Mouse (Mus musculus) hindbrain, embryonic 13.5 days (tissue): ENCODE data around the gene Klrb1c. TPM values are rescaled to one million over a fixed set of nuclear protein-coding genes. Genes with fewer than 3 reads are reported as not detected.

Experiments
- ATAC-seq: fragments of 200-750 bp; cut with Nextera tagmentation; 2 replicates; pipeline ENCODE4 v1.8.0; 2017; ENCODE audit warnings: moderate TSS enrichment; ENCODE audit not compliant: low FRiP score
- H3K27ac ChIP-seq: fragments of 300-500 bp; sonication (generic); 2 replicates; pipeline ENCODE4 v1.5.1; 2015; ENCODE audit warnings: inconsistent platforms, mild to moderate bottlenecking, moderate library complexity
- H3K27me3 ChIP-seq: fragments of 300-500 bp; sonication (generic); 2 replicates; pipeline ENCODE4 v1.6.1; 2015; ENCODE audit warnings: mild to moderate bottlenecking, inconsistent platforms
- H3K36me3 ChIP-seq: fragments of 300-500 bp; sonication (generic); 2 replicates; pipeline ENCODE4 v1.6.1; 2015; ENCODE audit warnings: mild to moderate bottlenecking, inconsistent platforms
- H3K4me1 ChIP-seq: fragments of 300-500 bp; sonication (generic); replicated peaks from 2 replicates; pipeline ENCODE4 v1.6.1; 2015; ENCODE audit warnings: inconsistent platforms
- H3K4me2 ChIP-seq: fragments of 300-500 bp; sonication (generic); 2 replicates; pipeline ENCODE4 v1.6.1; 2015; ENCODE audit warnings: inconsistent platforms, mild to moderate bottlenecking, moderate library complexity
- H3K4me3 ChIP-seq: fragments of 300-500 bp; sonication (generic); 2 replicates; pipeline ENCODE4 v1.5.1; 2015; ENCODE audit warnings: mild to moderate bottlenecking, inconsistent platforms
- H3K9ac ChIP-seq: fragments of 300-500 bp; sonication (generic); 2 replicates; pipeline ENCODE4 v1.6.1; 2015; ENCODE audit warnings: mild to moderate bottlenecking, inconsistent platforms
- H3K9me3 ChIP-seq: fragments of 300-500 bp; sonication (generic); 2 replicates; pipeline ENCODE4 v1.6.1; 2016; ENCODE audit warnings: inconsistent platforms
- WGBS: fragments of 180-500 bp; shearing (Covaris S2); methylation state at CpG from one replicate; pipeline ENCODE4 v1.1.7; 2015; 5-methylcytosine and 5-hydroxymethylcytosine counted together
- polyA plus RNA-seq: library from polyadenylated mRNA; unstranded; fragments of >200 nt; fragmentation: Nextera tagmentation; extraction: Ambion mirVana; gene quantifications from 2 replicates; pipeline ENCODE4 v1.2.1, GENCODE M21; 2015

The Klrb1c gene
- polyA plus RNA-seq: not detected in 2 replicates

- H3K4me1 ChIP-seq: no peaks in the 10 kb centered on the region
- no peaks in the 10 kb centered on the region for H3K9me3 ChIP-seq
- 93% methylated on average over 2 of the region's 2 CpGs for WGBS
- ATAC-seq: no peak
- no peaks in the 10 kb centered on the region for H3K27me3 ChIP-seq
- H3K9ac ChIP-seq: no peak within 1 kb of the TSS
- H3K27ac ChIP-seq: no peak within 1 kb of the TSS
- no peak within 1 kb of the TSS for H3K4me2 ChIP-seq
- H3K36me3 ChIP-seq: no peaks in the 10 kb centered on the region
- no peak within 1 kb of the TSS for H3K4me3 ChIP-seq
Observed at GRCm38 (mm10) chr6:128789115-128789514, at the start of gene Klrb1c. Klrb1c (minus strand) TSS chr6:128789215.

GRCm38 (mm10) chr6:128837454-128838341 lies 48.7 kb upstream of the Klrb1c start:
- no peaks in the 10 kb centered on the region for H3K36me3 ChIP-seq
- WGBS: under 1% methylated on average over 14 of the region's 14 CpGs
- ATAC-seq: peak; percentile 26; the same call in 1 of the 2 replicates
- H3K4me3 ChIP-seq: peak overlapping the region; percentile 67
- peaks cover 28% of the 10 kb centered on the region for H3K4me1 ChIP-seq
- peak overlapping the region; percentile 68 for H3K4me2 ChIP-seq
- no peaks in the 10 kb centered on the region for H3K27me3 ChIP-seq
- peak overlapping the region; percentile 88 for H3K27ac ChIP-seq
- peak overlapping the region; percentile 70 for H3K9ac ChIP-seq
- H3K9me3 ChIP-seq: no peaks in the 10 kb centered on the region

GRCm38 (mm10) chr6:128836955-128837334 lies 47.9 kb upstream of the Klrb1c start:
- Histone ChIP-seq H3K4me2 (peak overlapping the region; percentile 68), H3K27me3 (no peaks in the 10 kb centered on the region), H3K4me3 (peak overlapping the region; percentile 67), H3K36me3 (no peaks in the 10 kb centered on the region), H3K27ac (peak overlapping the region; percentile 88), H3K9ac (peak overlapping the region; percentile 70; the same call in 1 of the 2 replicates), H3K9me3 (no peaks in the 10 kb centered on the region), H3K4me1 (peaks cover 23% of the 10 kb centered on the region)
- 90% methylated on average over 6 of the region's 6 CpGs for WGBS
- ATAC-seq: no peak

- no peak for ATAC-seq
- Histone ChIP-seq H3K27me3 (no peaks in the 10 kb centered on the region), H3K4me1 (peaks cover 18% of the 10 kb centered on the region), H3K9me3 (no peaks in the 10 kb centered on the region), H3K36me3 (no peaks in the 10 kb centered on the region), H3K27ac (no peak overlapping the region), H3K9ac (no peak overlapping the region), H3K4me2 (no peak overlapping the region; the same call in 1 of the 2 replicates), H3K4me3 (peak overlapping the region; percentile 67; the same call in 1 of the 2 replicates)
- WGBS: 71% methylated on average over 8 of the region's 8 CpGs
Observed at GRCm38 (mm10) chr6:128836191-128836954, 47.4 kb upstream of the Klrb1c start.

- no peaks in the 10 kb centered on the region for H3K27me3 ChIP-seq
- H3K4me2 ChIP-seq: no peak overlapping the region
- 89% methylated on average over 4 of the region's 4 CpGs for WGBS
- H3K36me3 ChIP-seq: no peaks in the 10 kb centered on the region
- ATAC-seq: no peak
- no peak overlapping the region for H3K9ac ChIP-seq
- no peaks in the 10 kb centered on the region for H3K9me3 ChIP-seq
- H3K27ac ChIP-seq: no peak overlapping the region
- peaks cover 18% of the 10 kb centered on the region for H3K4me1 ChIP-seq
- no peak overlapping the region for H3K4me3 ChIP-seq
Observed at GRCm38 (mm10) chr6:128835571-128835970, 46.6 kb upstream of the Klrb1c start.

- H3K4me1 ChIP-seq: peaks cover 9% of the 10 kb centered on the region
- no peaks in the 10 kb centered on the region for H3K27me3 ChIP-seq
- H3K36me3 ChIP-seq: no peaks in the 10 kb centered on the region
- no peak overlapping the region for H3K4me3 ChIP-seq
- H3K9me3 ChIP-seq: no peaks in the 10 kb centered on the region
- H3K4me2 ChIP-seq: no peak overlapping the region
- WGBS: 85% methylated on average over 10 of the region's 10 CpGs
- H3K9ac ChIP-seq: no peak overlapping the region
- no peak overlapping the region for H3K27ac ChIP-seq
- ATAC-seq: no peak
Observed at GRCm38 (mm10) chr6:128833046-128833445, 44.0 kb upstream of the Klrb1c start.

- Histone ChIP-seq H3K27ac (no peak overlapping the region), H3K9me3 (no peaks in the 10 kb centered on the region), H3K4me3 (no peak overlapping the region), H3K36me3 (no peaks in the 10 kb centered on the region), H3K4me2 (no peak overlapping the region), H3K4me1 (no peaks in the 10 kb centered on the region), H3K27me3 (no peaks in the 10 kb centered on the region), H3K9ac (no peak overlapping the region)
- no peak for ATAC-seq
- WGBS: 71% methylated on average over 4 of the region's 4 CpGs
Observed at GRCm38 (mm10) chr6:128829837-128830236, 40.8 kb upstream of the Klrb1c start.

- H3K4me2 ChIP-seq: no peak overlapping the region
- no peaks in the 10 kb centered on the region for H3K36me3 ChIP-seq
- H3K4me1 ChIP-seq: no peaks in the 10 kb centered on the region
- H3K27ac ChIP-seq: no peak overlapping the region
- ATAC-seq: no peak
- no peak overlapping the region for H3K4me3 ChIP-seq
- 86% methylated on average over 3 of the region's 3 CpGs for WGBS
- no peak overlapping the region for H3K9ac ChIP-seq
- H3K9me3 ChIP-seq: no peaks in the 10 kb centered on the region
- no peaks in the 10 kb centered on the region for H3K27me3 ChIP-seq
Observed at GRCm38 (mm10) chr6:128826781-128827180, 37.8 kb upstream of the Klrb1c start.

- Histone ChIP-seq H3K27ac (no peak within 1 kb of the TSS), H3K36me3 (no peaks in the 10 kb centered on the region), H3K4me3 (no peak within 1 kb of the TSS), H3K9me3 (no peaks in the 10 kb centered on the region), H3K4me2 (no peak within 1 kb of the TSS), H3K9ac (no peak within 1 kb of the TSS), H3K4me1 (no peaks in the 10 kb centered on the region), H3K27me3 (no peaks in the 10 kb centered on the region)
- WGBS: 89% methylated on average over 6 of the region's 6 CpGs
- ATAC-seq: no peak
Observed at GRCm38 (mm10) chr6:128826132-128826531, 37.1 kb upstream of the Klrb1c start, which contains the start of the genes Gm44511 and Klrb1b. Gm44511 (minus strand) TSS chr6:128826315. Klrb1b (minus strand) TSS chr6:128826331.

GRCm38 (mm10) chr6:128818083-128818802 lies 29.2 kb upstream of the Klrb1c start:
- WGBS: 74% methylated on average over 4 of the region's 4 CpGs

GRCm38 (mm10) chr6:128808532-128808931 lies 19.5 kb upstream of the Klrb1c start:
- Histone ChIP-seq H3K27me3 (no peaks in the 10 kb centered on the region), H3K4me1 (no peaks in the 10 kb centered on the region), H3K9me3 (no peaks in the 10 kb centered on the region), H3K4me3 (no peak overlapping the region), H3K27ac (no peak overlapping the region), H3K36me3 (no peaks in the 10 kb centered on the region), H3K9ac (no peak overlapping the region), H3K4me2 (no peak overlapping the region)
- ATAC-seq: no peak
- WGBS: 91% methylated on average over 5 of the region's 5 CpGs

More at GRCm38 (mm10) chr6:128818083-128818802, 29.2 kb upstream of the Klrb1c start:
- no peak for ATAC-seq
- no peaks in the 10 kb centered on the region for H3K27me3 ChIP-seq
- no peak overlapping the region for H3K9ac ChIP-seq
- no peaks in the 10 kb centered on the region for H3K4me1 ChIP-seq
- H3K9me3 ChIP-seq: no peaks in the 10 kb centered on the region
- no peak overlapping the region for H3K4me2 ChIP-seq
- no peaks in the 10 kb centered on the region for H3K36me3 ChIP-seq
- no peak overlapping the region for H3K27ac ChIP-seq
- H3K4me3 ChIP-seq: no peak overlapping the region

- ATAC-seq: no peak
- WGBS: 74% methylated on average over 3 of the region's 3 CpGs
- no peaks in the 10 kb centered on the region for H3K9me3 ChIP-seq
Observed at GRCm38 (mm10) chr6:128807021-128807420, 18.0 kb upstream of the Klrb1c start.

More at GRCm38 (mm10) chr6:128807021-128807420, 18.0 kb upstream of the Klrb1c start:
- Histone ChIP-seq H3K36me3 (no peaks in the 10 kb centered on the region), H3K4me1 (no peaks in the 10 kb centered on the region), H3K27me3 (no peaks in the 10 kb centered on the region), H3K4me2 (no peak overlapping the region), H3K9ac (no peak overlapping the region), H3K4me3 (no peak overlapping the region), H3K27ac (no peak overlapping the region)
